Mouse (Mus musculus) E14TG2a.4 (cell line): ENCODE results near the gene Wfikkn1.

Experiments used
- CTCF ChIP-seq: conservative IDR thresholded peaks from 2 replicates; pipeline ENCODE4 v1.5.1; 2014; ENCODE audit warnings: low read length
- NANOG ChIP-seq: IDR thresholded peaks from 2 replicates; pipeline ENCODE4 v1.6.1; 2014; ENCODE audit warnings: borderline replicate concordance, low read length, mixed read lengths
- POU5F1 ChIP-seq: IDR thresholded peaks from 2 replicates; pipeline ENCODE4 v1.6.1; 2014; ENCODE audit warnings: low read length, borderline replicate concordance

- TF ChIP-seq CTCF, result no peak
- TF ChIP-seq POU5F1, result no peak
- no peak for TF ChIP-seq NANOG
Observed at GRCm38 (mm10) chr17:25839455-25840235, 41.0 kb downstream of the Wfikkn1 start.
